Mouse (Mus musculus) G1E (cell line): ENCODE results near the gene Ankrd39. TPM values are rescaled to one million over a fixed set of nuclear protein-coding genes. Genes with fewer than 3 reads are reported as not detected.

Source experiments
- ATAC-seq: 2 replicates; pipeline ENCODE4 v1.8.0; 2016; ENCODE audit warnings: mild to moderate bottlenecking; ENCODE audit not compliant: insufficient number of reproducible peaks, poor library complexity, low FRiP score, severe bottlenecking; ENCODE audit errors: extremely low read depth
- DNase-seq: peaks from one replicate; pipeline ENCODE4 v3.0.0; 2012; ENCODE audit warnings: low spot score
- H3K27me3 ChIP-seq: 2 replicates; pipeline ENCODE4 v1.6.1; 2012; ENCODE audit warnings: mild to moderate bottlenecking, low read length, inconsistent platforms; ENCODE audit not compliant: insufficient read depth
- H3K36me3 ChIP-seq: replicated peaks from 2 replicates; pipeline ENCODE3; 2012; ENCODE audit warnings: mild to moderate bottlenecking, inconsistent platforms
- H3K4me1 ChIP-seq: 2 replicates; pipeline ENCODE4 v1.6.1; 2012; ENCODE audit warnings: low read depth, low read length, inconsistent platforms, mixed read lengths; ENCODE audit not compliant: insufficient read depth
- H3K4me3 ChIP-seq: 2 replicates; pipeline ENCODE4 v1.5.1; 2012; ENCODE audit warnings: low read depth, mild to moderate bottlenecking, inconsistent platforms, low read length, moderate library complexity, mixed read lengths
- H3K9me3 ChIP-seq: replicated peaks from 2 replicates; pipeline ENCODE4 v1.6.1; 2012; ENCODE audit warnings: inconsistent platforms
- CTCF ChIP-seq: IDR thresholded peaks from 2 replicates; pipeline ENCODE4 v1.5.1; 2012; ENCODE audit warnings: low read depth, low read length, inconsistent platforms, mixed read lengths
- GATA1 ChIP-seq: IDR thresholded peaks from 2 replicates; pipeline ENCODE4 v1.6.1; 2012; ENCODE audit warnings: borderline replicate concordance, low read length, inconsistent platforms, mixed read lengths
- GATA2 ChIP-seq: IDR thresholded peaks from 2 replicates; pipeline ENCODE4 v1.6.1; 2012; ENCODE audit warnings: low read depth, low read length, inconsistent platforms, borderline replicate concordance
- POLR2AphosphoS5 ChIP-seq: IDR thresholded peaks from 2 replicates; pipeline ENCODE4 v1.6.1; 2012; ENCODE audit warnings: low read depth, low read length, inconsistent platforms; ENCODE audit not compliant: insufficient replicate concordance
- TAL1 ChIP-seq: conservative IDR thresholded peaks from 2 replicates; pipeline ENCODE4 v1.6.1; 2012; ENCODE audit warnings: low read depth, low read length, inconsistent platforms, mixed read lengths
- polyA plus RNA-seq: library from polyadenylated mRNA; stranded (reverse); fragments of >175 nt; gene quantifications from 2 replicates; pipeline ENCODE4 v1.2.3, GENCODE M21; 2012
- total RNA-seq, 2 experiments: library from RNA; stranded (forward) in 1 of 2; stranded (reverse) in 1 of 2; fragments of 200-1000 nt in 1 of 2; fragments of >200 nt in 1 of 2; fragmentation: Nextera tagmentation in 1 of 2; gene quantifications; 2 replicates each; pipeline ENCODE4 v1.2.3; 2014 to 2017

The Ankrd39 gene
- total and polyA plus RNA-seq, 3 experiments: 12.3 to 15.7 (median 15.7) TPM

DNA sequence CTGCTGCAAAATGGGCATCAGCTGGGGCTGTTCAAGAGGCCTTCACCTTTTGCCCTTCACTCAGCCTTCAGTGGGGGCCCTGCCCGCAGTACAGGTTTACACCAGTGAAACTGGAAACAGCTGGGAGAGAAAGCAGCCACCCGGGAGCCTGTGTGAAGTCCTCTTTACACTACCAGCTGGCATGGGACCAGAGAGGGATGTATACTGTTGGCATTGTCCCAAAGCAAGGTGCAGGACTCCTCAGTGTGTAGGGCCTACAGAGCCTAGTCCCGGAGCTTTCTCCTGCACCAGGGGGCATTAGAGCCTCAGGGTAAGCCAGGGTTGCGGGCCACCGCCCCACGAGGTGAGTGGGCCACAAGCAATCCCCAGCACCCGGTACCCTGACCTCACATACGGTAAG lies 16.8 kb downstream of the Ankrd39 start:
- TF ChIP-seq TAL1 (no peak), GATA2 (no peak), GATA1 (no peak), CTCF (no peak), POLR2AphosphoS5 (no peak)
- ATAC-seq: no peak
- Histone ChIP-seq H3K27me3 (no peaks in the 10 kb centered on the region; the same call in 1 of the 2 replicates), H3K36me3 (peaks cover 84% of the 10 kb centered on the region), H3K4me3 (no peak overlapping the region), H3K9me3 (no peaks in the 10 kb centered on the region), H3K4me1 (peaks cover 20% of the 10 kb centered on the region)
- no peak for DNase-seq

DNA sequence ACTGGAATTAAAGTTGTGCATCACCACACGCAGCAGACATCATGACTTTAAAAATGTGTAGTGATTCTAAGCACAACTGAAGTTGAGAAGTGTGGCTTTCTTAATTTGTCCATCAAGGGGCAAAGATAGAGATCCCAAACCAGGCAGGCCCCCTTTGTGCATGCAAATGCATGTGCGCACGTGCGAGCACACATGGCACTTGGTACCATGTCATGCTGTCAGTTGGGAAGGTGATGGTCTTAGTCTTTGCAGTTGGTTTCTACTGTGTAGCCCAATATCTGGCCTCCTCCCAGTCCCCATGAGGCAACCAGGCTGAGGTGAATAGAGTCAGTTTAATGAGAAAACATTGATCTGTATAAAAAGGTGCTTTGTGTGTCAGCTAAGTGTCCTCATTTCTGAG lies 17.4 kb downstream of the Ankrd39 start:
- H3K36me3 ChIP-seq: peaks cover 84% of the 10 kb centered on the region
- DNase-seq: no peak
- no peak overlapping the region for H3K4me3 ChIP-seq
- TF ChIP-seq GATA2 (no peak), TAL1 (no peak), GATA1 (no peak), CTCF (no peak), POLR2AphosphoS5 (no peak)
- H3K9me3 ChIP-seq: no peaks in the 10 kb centered on the region
- no peaks in the 10 kb centered on the region; the same call in 1 of the 2 replicates for H3K27me3 ChIP-seq
- no peak for ATAC-seq
- peaks cover 20% of the 10 kb centered on the region for H3K4me1 ChIP-seq

GRCm38 (mm10) chr1:36529274-36529673 lies 18.0 kb downstream of the Ankrd39 start:
- TF ChIP-seq TAL1 (no peak), POLR2AphosphoS5 (no peak), GATA2 (no peak), CTCF (no peak), GATA1 (no peak)
- Histone ChIP-seq H3K27me3 (no peaks in the 10 kb centered on the region; the same call in 1 of the 2 replicates), H3K9me3 (no peaks in the 10 kb centered on the region), H3K4me1 (peaks cover 14% of the 10 kb centered on the region), H3K36me3 (peaks cover 85% of the 10 kb centered on the region), H3K4me3 (no peak overlapping the region)
- DNase-seq (no peak), ATAC-seq (no peak)

DNA sequence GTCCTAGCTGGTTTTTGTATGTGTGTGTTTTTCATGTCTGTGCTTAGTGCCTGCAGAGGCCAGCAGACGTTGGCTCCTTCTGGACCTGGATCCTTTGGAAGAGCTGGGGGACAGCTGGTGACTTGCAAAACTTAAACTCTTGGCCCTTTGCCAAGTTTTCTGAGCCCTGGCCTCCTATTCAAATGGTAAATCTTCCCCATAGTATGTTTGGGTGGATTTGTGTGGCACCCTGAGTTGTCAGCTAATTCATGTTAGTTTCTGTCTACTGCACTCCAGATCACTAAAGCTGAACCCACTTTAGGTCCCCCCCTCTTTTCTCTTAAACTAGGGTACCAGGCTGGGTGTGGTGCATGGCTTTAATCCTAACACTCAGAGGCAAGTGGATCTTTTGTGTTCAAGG lies 18.9 kb downstream of the Ankrd39 start:
- ATAC-seq: no peak
- H3K36me3 ChIP-seq: peaks cover 86% of the 10 kb centered on the region
- peak; percentile 52 for DNase-seq

GRCm38 (mm10) chr1:36526903-36527302 lies 20.3 kb downstream of the Ankrd39 start:
- no peak overlapping the region for H3K4me3 ChIP-seq
- H3K27me3 ChIP-seq: no peaks in the 10 kb centered on the region; the same call in 1 of the 2 replicates
- DNase-seq (no peak), ATAC-seq (no peak)
- no peak for TF ChIP-seq GATA2
- TF ChIP-seq CTCF: no peak
- no peak for TF ChIP-seq GATA1
- TF ChIP-seq TAL1: no peak
- TF ChIP-seq POLR2AphosphoS5: no peak
- peaks cover 6% of the 10 kb centered on the region for H3K4me1 ChIP-seq
- peaks cover 87% of the 10 kb centered on the region for H3K36me3 ChIP-seq
- no peaks in the 10 kb centered on the region for H3K9me3 ChIP-seq

More for the DNA sequence above, 18.9 kb downstream of the Ankrd39 start:
- Histone ChIP-seq H3K27me3 (no peaks in the 10 kb centered on the region; the same call in 1 of the 2 replicates), H3K9me3 (no peaks in the 10 kb centered on the region), H3K4me3 (no peak overlapping the region), H3K4me1 (peaks cover 14% of the 10 kb centered on the region)
- TF ChIP-seq CTCF (no peak), GATA1 (no peak), GATA2 (no peak), POLR2AphosphoS5 (no peak), TAL1 (no peak)

- Histone ChIP-seq H3K4me1 (no peaks in the 10 kb centered on the region), H3K9me3 (no peaks in the 10 kb centered on the region), H3K4me3 (no peak overlapping the region), H3K27me3 (no peaks in the 10 kb centered on the region; the same call in 1 of the 2 replicates), H3K36me3 (peaks cover 87% of the 10 kb centered on the region)
- ATAC-seq (no peak), DNase-seq (no peak)
- TF ChIP-seq GATA1 (no peak), TAL1 (no peak), GATA2 (no peak), CTCF (no peak), POLR2AphosphoS5 (no peak)
Observed at GRCm38 (mm10) chr1:36525774-36526173, 21.5 kb downstream of the Ankrd39 start.
